Mouse (Mus musculus) testis, adult 2 months (tissue): ENCODE data around the gene Clcn6. TPM values are rescaled to one million over a fixed set of nuclear protein-coding genes. Genes with fewer than 3 reads are reported as not detected.

ENCODE experiments used
- H3K27ac ChIP-seq: fragments of 200-500 bp; 2 replicates; pipeline ENCODE4 v1.5.1; 2012; ENCODE audit warnings: low read depth, low read length; ENCODE audit not compliant: control insufficient read depth, insufficient read depth
- H3K27me3 ChIP-seq: fragments of 200-500 bp; 2 replicates; pipeline ENCODE4 v1.6.1; 2012; ENCODE audit warnings: mild to moderate bottlenecking, low read length, moderate library complexity; ENCODE audit not compliant: control insufficient read depth, insufficient read depth
- H3K36me3 ChIP-seq: fragments of 200-500 bp; 2 replicates; pipeline ENCODE4 v1.6.1; 2012; ENCODE audit warnings: mild to moderate bottlenecking, low read length; ENCODE audit not compliant: control insufficient read depth, insufficient read depth
- H3K4me1 ChIP-seq: fragments of 200-500 bp; 2 replicates; pipeline ENCODE4 v1.6.1; 2012; ENCODE audit warnings: low read length; ENCODE audit not compliant: control insufficient read depth, insufficient read depth
- H3K4me3 ChIP-seq: fragments of 200-500 bp; 2 replicates; pipeline ENCODE4 v1.5.1; 2012; ENCODE audit warnings: low read depth, mild to moderate bottlenecking, low read length, moderate library complexity, mixed read lengths; ENCODE audit not compliant: control insufficient read depth
- CTCF ChIP-seq: fragments of 200-500 bp; IDR thresholded peaks from 2 replicates; pipeline ENCODE4 v1.5.1; 2012; ENCODE audit warnings: low read depth, mild to moderate bottlenecking, inconsistent platforms, low read length, moderate library complexity; ENCODE audit not compliant: control insufficient read depth, insufficient read depth, insufficient replicate concordance
- POLR2A ChIP-seq: fragments of 200-500 bp; IDR thresholded peaks from 2 replicates; pipeline ENCODE4 v1.6.1; 2012; ENCODE audit warnings: low read depth, mild to moderate bottlenecking, inconsistent platforms, low read length, moderate library complexity; ENCODE audit not compliant: control insufficient read depth
- polyA plus RNA-seq: library from polyadenylated mRNA; depleted of rRNA; stranded (reverse); fragments of >200 nt; gene quantifications from 2 replicates; pipeline ENCODE4 v1.2.3, GENCODE M21; 2012

Gene Clcn6
- polyA plus RNA-seq, 1 experiment = 12.7 TPM

- no peak overlapping the region for H3K4me3 ChIP-seq
- H3K27ac ChIP-seq = no peak overlapping the region
- H3K27me3 ChIP-seq = no peaks in the 10 kb centered on the region
- peaks cover 3% of the 10 kb centered on the region for H3K36me3 ChIP-seq
- H3K4me1 ChIP-seq = peaks cover 18% of the 10 kb centered on the region
- TF ChIP-seq POLR2A (no peak), CTCF (no peak)
These were observed 44.7 kb upstream of the Clcn6 start for GRCm38 (mm10) chr4:148083176-148083899.

- Histone ChIP-seq H3K4me3 (no peak overlapping the region), H3K27me3 (no peaks in the 10 kb centered on the region), H3K36me3 (peaks cover 3% of the 10 kb centered on the region), H3K4me1 (peaks cover 18% of the 10 kb centered on the region), H3K27ac (no peak overlapping the region)
- TF ChIP-seq CTCF (peak; percentile 61; the same call in 1 of the 2 replicates), POLR2A (no peak)
These were observed 43.8 kb upstream of the Clcn6 start for GRCm38 (mm10) chr4:148082257-148083044.

GRCm38 (mm10) chr4:148081201-148081600, 42.6 kb upstream of the Clcn6 start:
- peaks cover 11% of the 10 kb centered on the region for H3K4me1 ChIP-seq
- no peak for TF ChIP-seq CTCF
- TF ChIP-seq POLR2A = no peak
- peaks cover 3% of the 10 kb centered on the region for H3K36me3 ChIP-seq
- no peak overlapping the region for H3K27ac ChIP-seq
- no peak overlapping the region for H3K4me3 ChIP-seq
- no peaks in the 10 kb centered on the region for H3K27me3 ChIP-seq

- peaks cover 3% of the 10 kb centered on the region for H3K36me3 ChIP-seq
- H3K27ac ChIP-seq = no peak overlapping the region
- no peaks in the 10 kb centered on the region for H3K27me3 ChIP-seq
- H3K4me1 ChIP-seq = peaks cover 13% of the 10 kb centered on the region
- H3K4me3 ChIP-seq = no peak overlapping the region
- no peak for TF ChIP-seq CTCF
- no peak for TF ChIP-seq POLR2A
These were observed 42.0 kb upstream of the Clcn6 start for GRCm38 (mm10) chr4:148080597-148080973.

GRCm38 (mm10) chr4:148079944-148080596, 41.4 kb upstream of the Clcn6 start:
- TF ChIP-seq POLR2A (no peak), CTCF (no peak)
- Histone ChIP-seq H3K27ac (no peak overlapping the region), H3K4me3 (no peak overlapping the region), H3K4me1 (peaks cover 11% of the 10 kb centered on the region), H3K27me3 (no peaks in the 10 kb centered on the region), H3K36me3 (peaks cover 3% of the 10 kb centered on the region)

GRCm38 (mm10) chr4:148079212-148079611, 40.6 kb upstream of the Clcn6 start:
- no peak for TF ChIP-seq POLR2A
- TF ChIP-seq CTCF = 0 out of 2 replicates have a peak, but pooled peaks have one; percentile 8
- no peak overlapping the region for H3K4me3 ChIP-seq
- H3K27ac ChIP-seq = no peak overlapping the region
- peaks cover 10% of the 10 kb centered on the region for H3K4me1 ChIP-seq
- no peaks in the 10 kb centered on the region for H3K27me3 ChIP-seq
- peaks cover 3% of the 10 kb centered on the region for H3K36me3 ChIP-seq

GRCm38 (mm10) chr4:148075881-148076280, 37.3 kb upstream of the Clcn6 start:
- H3K27ac ChIP-seq = no peak overlapping the region; the same call in 1 of the 2 replicates
- peaks cover 7% of the 10 kb centered on the region for H3K4me1 ChIP-seq
- H3K36me3 ChIP-seq = no peaks in the 10 kb centered on the region; the same call in 1 of the 2 replicates
- no peaks in the 10 kb centered on the region for H3K27me3 ChIP-seq
- no peak overlapping the region for H3K4me3 ChIP-seq
- no peak for TF ChIP-seq CTCF
- no peak for TF ChIP-seq POLR2A
